Comparison of ENCODE assay signal across 11 mouse cellular contexts in genomic region chr10:33558081-33558480, GRCm38 (mm10).
DNase-seq lines count a peak whose midpoint lies in the region.
"Had no signal": no experiment of that assay in that cellular context is flagged by ENCODE, and none has a peak within 500 bp of the region (broad histone marks: within the 10 kb centered on the region; RNA-seq: fewer than 3 reads in every experiment).

No protein-coding gene starts in this region.

- peak; percentile 75 for DNase-seq in adrenal gland, adult 2 months
- no peak for DNase-seq in adrenal gland, postnatal 4 days (ENCODE audit: low spot score in 2 of 2)
- DNase-seq in left cerebral cortex, adult 18-20 months (ENCODE audit: low spot score in 2 of 2): peak; percentile 13 to 32
- no peak for DNase-seq in left cerebral cortex, postnatal 4 days
- DNase-seq in brain, adult 2 months (ENCODE audit: low read depth, low spot score): peak; percentile 77
- peak; percentile 64 for DNase-seq in kidney, postnatal 14 days
- DNase-seq in thymus, postnatal 25 days: no peak
- DNase-seq in c-Kit-positive CD71-positive TER-119-positive erythroid progenitor cells, embryonic 14.5 days (ENCODE audit: low spot score): no peak
- DNase-seq: cerebellum, postnatal 10 days; heart, postnatal 36 days; thymus, postnatal 14 days had no signal

- intact Hi-C loops in left cerebral cortex, postnatal 4 days (cut with DNase I): no loop called here

Comparison
In these comparisons a context has a peak if more than half of its experiments do, and no peak if none do; other contexts are left out.
1. DNase-seq: peak in adrenal gland, adult 2 months (single experiment), left cerebral cortex, adult 18-20 months (2 of 2), brain, adult 2 months (single experiment) and kidney, postnatal 14 days (single experiment); none in adrenal gland, postnatal 4 days (0 of 2), left cerebral cortex, postnatal 4 days (single experiment), thymus, postnatal 25 days (single experiment) and c-Kit-positive CD71-positive TER-119-positive erythroid progenitor cells, embryonic 14.5 days (single experiment).